8 mouse cellular contexts compared by ENCODE assay signal in the genomic region with DNA sequence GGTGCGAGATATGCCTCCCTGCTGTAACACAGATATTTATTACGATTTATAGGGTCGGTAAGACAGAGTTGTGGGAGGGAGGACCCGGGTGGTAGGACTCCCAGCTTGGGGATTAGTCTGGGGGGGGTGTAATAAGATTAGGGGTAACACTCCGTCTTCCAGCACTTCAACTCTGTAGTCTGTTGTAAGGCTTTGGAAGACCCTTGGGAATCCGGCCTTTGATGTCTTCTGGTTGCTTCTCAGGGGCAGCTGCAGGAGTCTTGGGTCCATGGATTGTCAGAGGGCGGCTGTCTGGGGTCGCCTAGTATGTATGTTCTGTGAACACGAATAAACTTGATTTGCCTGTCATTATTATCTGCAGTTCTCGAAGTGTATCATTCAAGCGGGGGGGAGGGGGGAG. TPM values are rescaled to one million over a fixed set of nuclear protein-coding genes. Genes with fewer than 3 reads are reported as not detected.
DNase-seq lines count a peak whose midpoint lies in the region; ATAC-seq and TF ChIP-seq lines count a peak whose summit lies in the region.

No protein-coding gene starts in this region.

- H3K4me3 ChIP-seq in heart, embryonic 12.5 days, result peak overlapping the region; percentile 89
- peak overlapping the region; percentile 74 for H3K4me3 ChIP-seq in C2C12 (ENCODE audit: insufficient read depth, poor library complexity, severe bottlenecking)
- H3K4me3 ChIP-seq in forebrain, embryonic 10.5 days, result peak overlapping the region; percentile 74
- H3K4me3 ChIP-seq in liver, embryonic 11.5 days (ENCODE audit: low read depth, low read length), result peak overlapping the region; percentile 79

- intact Hi-C loops in heart, postnatal 25 days (cut with DNase I), result loop anchor here (5.0 kb wide), 1 partner anchor 45 kb away; no protein-coding TSS in a partner anchor

- H3K4me2 ChIP-seq in heart, embryonic 12.5 days, result peak overlapping the region; percentile 91
- peak overlapping the region; percentile 100 for H3K4me2 ChIP-seq in liver, embryonic 11.5 days

- H3K4me1 ChIP-seq in heart, embryonic 12.5 days (replicated peaks), result peaks cover 27% of the 10 kb centered on the region
- H3K4me1 ChIP-seq in forebrain, embryonic 10.5 days, result peaks cover 45% of the 10 kb centered on the region
- peaks cover 30% of the 10 kb centered on the region for H3K4me1 ChIP-seq in liver, embryonic 11.5 days (replicated peaks; ENCODE audit: control insufficient read depth, insufficient read depth, low read length)

- H3ac ChIP-seq in C2C12 (ENCODE audit: control insufficient read depth, insufficient read length, low read depth), result peak overlapping the region; percentile 89

- peak; percentile 0; the same call in 1 of the 2 replicates for ATAC-seq in heart, embryonic 12.5 days (ENCODE audit: insufficient number of reproducible peaks, low FRiP score)
- ATAC-seq in liver, embryonic 11.5 days (replicated peaks; ENCODE audit: low FRiP score), result no peak

- no peak for DNase-seq in heart, postnatal 25 days (ENCODE audit: low spot score)
- DNase-seq in forebrain, embryonic 10.5 days (ENCODE audit: extremely low spot score, low spot score), result no peak
- DNase-seq in liver, embryonic 11.5 days (ENCODE audit: low spot score), result no peak
- no peak for DNase-seq in frontal cortex, postnatal 25 days (ENCODE audit: low spot score in 2 of 2)
- DNase-seq in T-cell, adult 2 months (ENCODE audit: low spot score), result no peak
- DNase-seq in embryo, embryonic 9.5 days (ENCODE audit: extremely low spot score), result no peak

- H3K27me3 ChIP-seq in heart, embryonic 12.5 days (replicated peaks), result no peaks in the 10 kb centered on the region
- H3K27me3 ChIP-seq in C2C12 (ENCODE audit: control insufficient read depth, insufficient read depth, insufficient read length), result no peaks in the 10 kb centered on the region
- H3K27me3 ChIP-seq in forebrain, embryonic 10.5 days (ENCODE audit: poor library complexity, severe bottlenecking), result peaks cover 28% of the 10 kb centered on the region
- 0 out of 2 replicates have a peak, but pooled peaks cover 4% of the 10 kb centered on the region for H3K27me3 ChIP-seq in liver, embryonic 11.5 days (replicated peaks; ENCODE audit: control insufficient read depth, insufficient read depth, low read length)

- H3K79me2 ChIP-seq in C2C12 (ENCODE audit: control insufficient read depth, insufficient read depth), result peaks cover 17% of the 10 kb centered on the region

- peak overlapping the region; percentile 86 for H3K9ac ChIP-seq in heart, embryonic 12.5 days
- H3K9ac ChIP-seq in liver, embryonic 11.5 days (ENCODE audit: low read depth, low read length), result peak overlapping the region; percentile 83

- peaks cover 13% of the 10 kb centered on the region for H3K79me3 ChIP-seq in C2C12 (ENCODE audit: low read depth)

- no peaks in the 10 kb centered on the region for H3K9me3 ChIP-seq in heart, embryonic 12.5 days (replicated peaks)
- H3K9me3 ChIP-seq in forebrain, embryonic 10.5 days, result no peaks in the 10 kb centered on the region
- H3K9me3 ChIP-seq in liver, embryonic 11.5 days (ENCODE audit: control insufficient read depth, low read length), result no peaks in the 10 kb centered on the region

- WGBS in heart, embryonic 12.5 days, result 4% methylated on average over 11 of the region's 11 CpGs
- WGBS in forebrain, embryonic 10.5 days, result 2% methylated on average over 11 of the region's 11 CpGs
- WGBS in liver, embryonic 11.5 days, result 1% methylated on average over 11 of the region's 11 CpGs

- no peak for TF ChIP-seq CTCF in C2C12 (IDR thresholded peaks at IDR 0.05; ENCODE audit: control insufficient read depth, insufficient read depth, insufficient read length)

- H3K36me3 ChIP-seq in heart, embryonic 12.5 days, result peaks cover 26% of the 10 kb centered on the region
- peaks cover 20% of the 10 kb centered on the region for H3K36me3 ChIP-seq in C2C12 (ENCODE audit: control insufficient read depth, insufficient read depth)
- H3K36me3 ChIP-seq in forebrain, embryonic 10.5 days (replicated peaks), result peaks cover 31% of the 10 kb centered on the region
- peaks cover 14% of the 10 kb centered on the region for H3K36me3 ChIP-seq in liver, embryonic 11.5 days (ENCODE audit: control insufficient read depth, insufficient read depth, low read length)

- peak overlapping the region; percentile 89 for H3K27ac ChIP-seq in heart, embryonic 12.5 days (ENCODE audit: poor library complexity, severe bottlenecking)
- peak overlapping the region; percentile 92 for H3K27ac ChIP-seq in forebrain, embryonic 10.5 days
- peak overlapping the region; percentile 97 for H3K27ac ChIP-seq in liver, embryonic 11.5 days (ENCODE audit: low read depth, low read length)

TF ChIP-seq in C2C12, 6 proteins besides CTCF, POLR2A, EP300 and RAD21:
- TF ChIP-seq MAX (IDR thresholded peaks at IDR 0.05), result no peak
- no peak for TF ChIP-seq USF1 (IDR thresholded peaks at IDR 0.05; ENCODE audit: low read depth)
- no peak for TF ChIP-seq MYOD1 (IDR thresholded peaks at IDR 0.05; ENCODE audit: control insufficient read depth, insufficient read length, low read depth)
- no peak for TF ChIP-seq MYOG (IDR thresholded peaks at IDR 0.05; ENCODE audit: control insufficient read depth, extremely low read depth, insufficient read length)
- TF ChIP-seq FOSL1 (IDR thresholded peaks at IDR 0.05; ENCODE audit: insufficient read depth, low read length, poor library complexity, severe bottlenecking), result no peak

RNA-seq across cellular contexts. Expression of a gene that starts 0.5 kb away (rescaled TPM):
- polyA plus RNA-seq in heart, embryonic 12.5 days (2016; fragmentation: Nextera tagmentation; extraction: Ambion mirVana), result 78.2 and 80.2 TPM in 2 replicates
- 100 to 1,000 TPM; 125 to 141 TPM for total RNA-seq in heart, postnatal 25 days (2021)
- 57.2 TPM for polyA plus RNA-seq in C2C12 (2012; fragmentation: generic; extraction: Trizol)
- 49.7 and 51.6 TPM in 2 replicates for polyA plus RNA-seq in forebrain, embryonic 10.5 days (2016; fragmentation: Nextera tagmentation; extraction: Ambion mirVana)
- polyA plus RNA-seq in liver, embryonic 11.5 days (2014; fragmentation: Nextera tagmentation; extraction: Ambion mirVana), result 59.3 and 67.8 TPM in 2 replicates

RNA-seq across cellular contexts. Expression of a gene that starts 1.1 kb away (rescaled TPM):
- 37.6 and 38.6 TPM in 2 replicates for polyA plus RNA-seq in heart, embryonic 12.5 days (2016; fragmentation: Nextera tagmentation; extraction: Ambion mirVana)
- total RNA-seq in heart, postnatal 25 days (2021), result 10 to 100 TPM; 21.7 to 39.7 TPM
- polyA plus RNA-seq in C2C12 (2012; fragmentation: generic; extraction: Trizol), result 55.2 TPM
- 4.6 and 5.3 TPM in 2 replicates for polyA plus RNA-seq in forebrain, embryonic 10.5 days (2016; fragmentation: Nextera tagmentation; extraction: Ambion mirVana)
- 9.4 and 9.9 TPM in 2 replicates for polyA plus RNA-seq in liver, embryonic 11.5 days (2014; fragmentation: Nextera tagmentation; extraction: Ambion mirVana)

RNA-seq across cellular contexts. Expression of a gene that starts 15.5 kb away (rescaled TPM):
- polyA plus RNA-seq in heart, embryonic 12.5 days (2016; fragmentation: Nextera tagmentation; extraction: Ambion mirVana), result 743 and 773 TPM in 2 replicates
- total RNA-seq in heart, postnatal 25 days (2021), result 100 to 1,000 TPM; 102 to 103 TPM
- polyA plus RNA-seq in C2C12 (2012; fragmentation: generic; extraction: Trizol), result 1,881 TPM
- 1,607 and 1,608 TPM in 2 replicates for polyA plus RNA-seq in forebrain, embryonic 10.5 days (2016; fragmentation: Nextera tagmentation; extraction: Ambion mirVana)
- polyA plus RNA-seq in liver, embryonic 11.5 days (2014; fragmentation: Nextera tagmentation; extraction: Ambion mirVana), result 843 and 854 TPM in 2 replicates

RNA-seq across cellular contexts. Expression of a gene that starts 18.8 kb away (rescaled TPM):
- polyA plus RNA-seq in heart, embryonic 12.5 days (2016; fragmentation: Nextera tagmentation; extraction: Ambion mirVana), result 21.6 and 25.0 TPM in 2 replicates
- total RNA-seq in heart, postnatal 25 days (2021), result 10 to 100 TPM; 11.8 to 14.6 TPM
- 16.6 TPM for polyA plus RNA-seq in C2C12 (2012; fragmentation: generic; extraction: Trizol)
- polyA plus RNA-seq in forebrain, embryonic 10.5 days (2016; fragmentation: Nextera tagmentation; extraction: Ambion mirVana), result 26.9 and 29.3 TPM in 2 replicates
- 19.6 and 23.3 TPM in 2 replicates for polyA plus RNA-seq in liver, embryonic 11.5 days (2014; fragmentation: Nextera tagmentation; extraction: Ambion mirVana)

RNA-seq across cellular contexts. Expression of a gene that starts 38.6 kb away (rescaled TPM):
- 48.9 and 50.7 TPM in 2 replicates for polyA plus RNA-seq in heart, embryonic 12.5 days (2016; fragmentation: Nextera tagmentation; extraction: Ambion mirVana)
- total RNA-seq in heart, postnatal 25 days (2021), result 1 to 10 TPM; 2.3 to 2.8 TPM
- polyA plus RNA-seq in C2C12 (2012; fragmentation: generic; extraction: Trizol), result 25.5 TPM
- polyA plus RNA-seq in forebrain, embryonic 10.5 days (2016; fragmentation: Nextera tagmentation; extraction: Ambion mirVana), result 81.9 and 84.0 TPM in 2 replicates
- polyA plus RNA-seq in liver, embryonic 11.5 days (2014; fragmentation: Nextera tagmentation; extraction: Ambion mirVana), result 40.9 and 45.4 TPM in 2 replicates
